Comparison of ENCODE assay signal across 15 mouse cellular contexts in the genomic region with DNA sequence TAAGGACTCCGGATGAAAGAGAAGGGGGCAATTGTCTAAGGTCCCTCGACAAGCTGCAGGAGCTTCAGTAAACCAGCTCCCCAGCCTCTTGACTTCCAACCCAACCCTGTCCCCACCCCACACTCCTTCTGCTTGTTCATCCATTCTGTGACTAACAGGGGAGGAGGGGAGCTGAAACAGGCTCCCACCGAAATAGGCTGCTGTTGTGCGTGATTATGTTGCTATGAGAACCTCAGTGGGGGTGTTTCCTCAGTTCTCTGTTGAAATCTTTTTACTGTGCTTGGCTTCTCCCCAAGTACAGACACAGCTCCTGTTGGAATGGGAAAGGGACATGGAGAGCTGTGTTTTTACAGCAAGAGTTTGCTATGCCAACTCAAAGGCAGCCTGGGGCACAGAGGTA. TPM values are rescaled to one million over a fixed set of nuclear protein-coding genes. Genes with fewer than 3 reads are reported as not detected.
DNase-seq lines count a peak whose midpoint lies in the region; ATAC-seq and TF ChIP-seq lines count a peak whose summit lies in the region.
"Had no signal": no experiment of that assay in that cellular context is flagged by ENCODE, and none has a peak within 500 bp of the region (broad histone marks: within the 10 kb centered on the region; RNA-seq: fewer than 3 reads in every experiment).

No protein-coding gene starts in this region.

- intact Hi-C loops in left cerebral cortex, adult 2 months (cut with DNase I): loop anchor here (1.0 to 5.0 kb wide), 3 partner anchors 80 to 321 kb away; no protein-coding TSS in a partner anchor

- 0 out of 2 replicates have a peak overlapping the region, but pooled peaks have one; percentile 86 for H3K9ac ChIP-seq in neural tube, embryonic 13.5 days
- H3K9ac ChIP-seq: heart, embryonic 12.5 days had no signal

- peaks cover 18% of the 10 kb centered on the region for H3K27me3 ChIP-seq in neural tube, embryonic 13.5 days

- peak overlapping the region; percentile 63 for H3K4me3 ChIP-seq in left cerebral cortex, adult 2 months
- H3K4me3 ChIP-seq in neural tube, embryonic 13.5 days: no peak overlapping the region
- H3K4me3 ChIP-seq: heart, embryonic 12.5 days; megakaryocyte, embryonic 14.5 days had no signal

- 35% methylated on average over 4 of the region's 4 CpGs for WGBS in neural tube, embryonic 13.5 days

- H3K36me3 ChIP-seq in neural tube, embryonic 13.5 days: no peaks in the 10 kb centered on the region
- H3K36me3 ChIP-seq: heart, embryonic 12.5 days had no signal

- no peaks in the 10 kb centered on the region for H3K9me3 ChIP-seq in neural tube, embryonic 13.5 days
- H3K9me3 ChIP-seq: heart, embryonic 12.5 days had no signal

- peak overlapping the region; percentile 98 for H3K27ac ChIP-seq in left cerebral cortex, adult 2 months
- H3K27ac ChIP-seq in neural tube, embryonic 13.5 days (replicated peaks): no peak overlapping the region

- DNase-seq in NIH3T3 (ENCODE audit: low read depth): peak; percentile 81
- DNase-seq in left cerebral cortex, adult 2 months (ENCODE audit: extremely low spot score in 1 of 2, low spot score in 2 of 2): peak; percentile 55 to 57
- no peak for DNase-seq in kidney, postnatal 36 days
- DNase-seq in cerebellum, postnatal 10 days: no peak
- no peak for DNase-seq in spleen, postnatal 14 days (ENCODE audit: low spot score in 2 of 2)
- DNase-seq: adrenal gland, adult 2 months; cerebellum, adult 8-10 months; thymus, adult 2 months had no signal

- ATAC-seq in frontal cortex, adult (ENCODE audit: low TSS enrichment): peak; percentile 74
- no peak for ATAC-seq in neural tube, embryonic 13.5 days (ENCODE audit: low read depth)
- no peak for ATAC-seq in megakaryocyte, adult 5-6 weeks (ENCODE audit: poor library complexity, severe bottlenecking)
- ATAC-seq: intestine, postnatal 0 days had no signal

- H3K4me2 ChIP-seq in neural tube, embryonic 13.5 days: peak overlapping the region; percentile 83
- H3K4me2 ChIP-seq: heart, embryonic 12.5 days had no signal

- TF ChIP-seq CTCF in left cerebral cortex, adult 2 months (IDR thresholded peaks at IDR 0.05): no peak

- H3K4me1 ChIP-seq in neural tube, embryonic 13.5 days (replicated peaks): peaks cover 50% of the 10 kb centered on the region

RNA-seq across cellular contexts. Expression of gene Prmt8, which starts 1.5 kb away (rescaled TPM):
- 10 to 100 TPM; 87.4 to 98.2 TPM for total RNA-seq in left cerebral cortex, adult 2 months (2021)
- 39.9 and 40.9 TPM in 2 replicates for polyA plus RNA-seq in neural tube, embryonic 13.5 days (2015; fragmentation: Nextera tagmentation; extraction: Ambion mirVana)
- total RNA-seq in megakaryocyte, adult 5-6 weeks (2015): not detected in 2 replicates
- total RNA-seq in megakaryocyte, adult 5-6 weeks (2017): not detected in 2 replicates
- total RNA-seq: adrenal gland, adult 2 months; liver, adult 2 months had no signal
- polyA plus RNA-seq: adrenal gland, adult 2 months; liver, adult 2 months; thymus, adult 2 months had no signal

Comparison
In these comparisons a context has a peak if more than half of its experiments do, and no peak if none do; other contexts are left out.
1. DNase-seq: peak in NIH3T3 (single experiment) and left cerebral cortex, adult 2 months (2 of 2); none in kidney, postnatal 36 days (0 of 2), cerebellum, postnatal 10 days (0 of 2) and spleen, postnatal 14 days (0 of 2).
2. RNA of gene Prmt8, which starts 1.5 kb away (total RNA-seq): 87.4 to 98.2 TPM in left cerebral cortex, adult 2 months; not detected in megakaryocyte, adult 5-6 weeks; every median in the first group is over 10 times any median in the second.